Mouse (Mus musculus) left cerebral cortex, adult 2 months (tissue): Measurements from ENCODE around the gene Jmjd8. TPM values are rescaled to one million over a fixed set of nuclear protein-coding genes. Genes with fewer than 3 reads are reported as not detected.
A peak's percentile ranks its signal among the peaks of the same experiment; 100 is the strongest.

Experiments used
- DNase-seq, 2 experiments: peaks; one replicate each; pipeline ENCODE4 v3.0.0; 2021 to 2022; ENCODE audit warnings: low spot score in 2 of 2, mixed read lengths in 1 of 2; ENCODE audit errors: extremely low spot score in 1 of 2
- H3K27ac ChIP-seq: fragments of 200-600 bp; 2 replicates; pipeline ENCODE4 v1.8.1; 2022
- H3K4me3 ChIP-seq: fragments of 200-600 bp; 2 replicates; pipeline ENCODE4 v1.8.1; 2022
- CTCF ChIP-seq: fragments of 200-600 bp; IDR thresholded peaks from 2 replicates; pipeline ENCODE4 v1.8.1; 2022; ENCODE audit warnings: antibody characterized with exemption, mild to moderate bottlenecking, moderate library complexity
- intact Hi-C: fragments of 180-260 bp; cut with DNase I; formaldehyde crosslinking; loops from one replicate; pipeline ENCODE4 v1.15.1; 2025
- total RNA-seq, 2 experiments: library from RNA; stranded (reverse); gene quantifications; 2 replicates each; pipeline ENCODE4 v1.2.3; 2021

Gene Jmjd8
- total RNA-seq, 2 experiments from 2014 or later, result 55.1 to 55.6 TPM

GRCm38 (mm10) chr17:25809606-25810340 lies 18.9 kb upstream of the Jmjd8 start:
- intact Hi-C loops, result no loop called here
- peak in 1 of 2 experiments; percentile 54 for DNase-seq
- Histone ChIP-seq H3K4me3 (peak overlapping the region; percentile 63), H3K27ac (peak overlapping the region; percentile 99)
- TF ChIP-seq CTCF, result no peak; the same call in 1 of the 2 replicates

GRCm38 (mm10) chr17:25810890-25811289 lies 17.8 kb upstream of the Jmjd8 start:
- intact Hi-C loops, result no loop called here
- DNase-seq, result no peak
- TF ChIP-seq CTCF, result no peak
- H3K27ac ChIP-seq, result peak overlapping the region; percentile 99
- H3K4me3 ChIP-seq, result peak overlapping the region; percentile 63

GRCm38 (mm10) chr17:25813471-25813870 lies 15.2 kb upstream of the Jmjd8 start:
- H3K4me3 ChIP-seq, result peak overlapping the region; percentile 29
- DNase-seq, result peak; percentile 81 to 87
- peak overlapping the region; percentile 89 for H3K27ac ChIP-seq
- TF ChIP-seq CTCF, result peak; percentile 56
- intact Hi-C loops, result no loop called here

DNA sequence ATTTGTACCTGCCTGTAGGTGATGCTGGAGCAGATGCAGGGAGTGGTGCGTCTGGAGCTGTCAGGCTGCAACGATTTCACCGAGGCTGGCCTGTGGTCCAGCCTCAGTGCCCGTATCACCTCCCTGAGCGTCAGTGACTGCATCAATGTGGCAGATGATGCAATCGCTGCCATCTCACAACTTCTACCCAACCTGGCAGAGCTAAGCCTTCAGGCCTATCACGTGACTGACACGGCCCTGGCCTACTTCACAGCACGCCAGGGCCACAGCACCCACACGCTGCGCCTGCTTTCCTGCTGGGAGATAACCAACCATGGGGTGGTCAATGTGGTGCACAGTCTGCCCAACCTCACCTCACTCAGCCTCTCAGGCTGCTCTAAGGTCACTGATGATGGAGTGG lies 11.0 kb upstream of the Jmjd8 start:
- no peak for DNase-seq
- TF ChIP-seq CTCF, result no peak
- 0 out of 2 replicates have a peak overlapping the region, but pooled peaks have one; percentile 11 for H3K27ac ChIP-seq

GRCm38 (mm10) chr17:25818851-25819780 lies 9.6 kb upstream of the Jmjd8 start:
- intact Hi-C loops, result no loop called here
- no peak for TF ChIP-seq CTCF
- no peak for DNase-seq
- Histone ChIP-seq H3K27ac (no peak overlapping the region), H3K4me3 (no peak overlapping the region)

More for the DNA sequence above, 11.0 kb upstream of the Jmjd8 start:
- no peak overlapping the region for H3K4me3 ChIP-seq
- intact Hi-C loops, result no loop called here

DNA sequence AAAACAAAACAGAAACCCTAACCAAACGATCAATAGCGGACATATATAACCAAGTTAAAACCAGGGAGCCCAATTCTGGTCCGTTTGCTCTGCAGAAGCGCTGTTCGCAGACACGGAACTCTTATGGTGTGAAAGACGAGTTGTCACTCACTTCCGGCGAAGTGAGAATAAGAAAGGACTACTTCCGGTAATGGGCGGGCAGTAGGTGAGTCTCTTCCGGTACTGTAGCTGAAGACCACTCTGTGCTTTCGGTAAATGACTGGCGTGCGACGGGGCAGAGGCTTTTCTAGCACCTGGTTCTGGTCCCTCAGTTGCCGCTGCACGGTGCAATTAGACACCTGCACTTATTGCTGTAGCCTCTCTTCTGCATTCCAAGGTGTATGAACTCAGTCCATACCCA lies 5.2 kb upstream of the Jmjd8 start, which contains the start of gene Wdr24:
Gene Wdr24, plus strand, starts transcription at position 176 of the 400 bp plus-strand sequence.
- Histone ChIP-seq H3K4me3 (peak within 1 kb of the TSS; percentile 72), H3K27ac (peak within 1 kb of the TSS; percentile 75)
- intact Hi-C loops, result no loop called here
- DNase-seq, result peak; percentile 77 to 78
- no peak for TF ChIP-seq CTCF

GRCm38 (mm10) chr17:25824362-25825142 lies 4.1 kb upstream of the Jmjd8 start:
- no peak for TF ChIP-seq CTCF
- no peak overlapping the region for H3K27ac ChIP-seq
- intact Hi-C loops, result no loop called here

DNA sequence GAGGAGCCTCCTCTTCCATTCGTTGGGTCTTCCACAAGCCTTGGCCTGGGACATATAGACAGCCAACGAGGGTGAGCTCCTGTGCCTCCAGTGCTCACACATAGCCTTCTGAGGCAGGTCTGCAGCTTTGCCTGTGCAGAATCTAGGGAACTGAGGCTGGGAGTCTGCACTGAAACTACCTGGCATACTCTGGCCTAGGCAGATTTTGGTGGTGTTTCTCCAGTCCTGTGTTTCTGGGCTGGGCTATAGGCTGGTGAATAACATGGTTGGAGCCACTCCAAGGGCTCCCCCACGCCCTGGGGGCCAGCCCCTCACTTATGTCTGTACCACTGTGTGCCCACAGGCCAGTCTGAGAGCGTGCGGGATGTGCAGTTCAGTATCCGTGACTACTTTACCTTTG lies 3.4 kb upstream of the Jmjd8 start:
- no peak overlapping the region for H3K27ac ChIP-seq
- intact Hi-C loops, result no loop called here
- TF ChIP-seq CTCF, result no peak
- no peak for DNase-seq
- H3K4me3 ChIP-seq, result no peak overlapping the region

More at GRCm38 (mm10) chr17:25824362-25825142, 4.1 kb upstream of the Jmjd8 start:
- peak overlapping the region; percentile 72 for H3K4me3 ChIP-seq
- no peak for DNase-seq

GRCm38 (mm10) chr17:25825984-25826570 lies 2.6 kb upstream of the Jmjd8 start:
- no peak for TF ChIP-seq CTCF
- Histone ChIP-seq H3K4me3 (no peak overlapping the region), H3K27ac (no peak overlapping the region)
- intact Hi-C loops, result no loop called here
- no peak for DNase-seq

DNA sequence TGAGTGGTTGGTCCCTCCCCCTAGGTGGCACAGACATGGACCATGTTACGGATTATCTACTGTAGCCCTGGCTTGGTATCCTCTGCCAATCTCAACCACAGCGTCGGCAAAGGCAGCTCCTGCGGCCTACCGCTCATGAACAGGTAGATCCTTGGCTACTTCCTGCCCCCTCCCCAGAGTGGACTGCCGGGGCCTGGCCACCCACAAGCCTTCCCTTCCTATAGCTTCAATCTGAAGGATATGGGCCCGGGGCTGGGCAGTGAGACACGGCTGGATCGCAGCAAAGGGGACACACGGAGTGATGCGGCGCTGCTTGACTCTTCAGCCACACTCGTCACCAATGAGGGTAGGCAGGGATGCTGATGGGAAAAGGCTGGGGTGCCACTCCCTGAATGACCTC lies 1.7 kb upstream of the Jmjd8 start:
- Histone ChIP-seq H3K27ac (no peak overlapping the region), H3K4me3 (no peak overlapping the region)
- TF ChIP-seq CTCF, result no peak
- DNase-seq, result no peak
- intact Hi-C loops, result no loop called here
